Mouse (Mus musculus) Patski (cell line): Measurements from ENCODE around the gene Gm20388. TPM values are rescaled to one million over a fixed set of nuclear protein-coding genes. Genes with fewer than 3 reads are reported as not detected.

ENCODE experiments used
- ATAC-seq: fragments of 100-300 bp; one replicate; pipeline ENCODE4 v1.8.0; 2021
- CTCF ChIA-PET: fragments of 350-600 bp; sonication (Branson Sonifier 250); formaldehyde crosslinking; loops from one replicate; lab custom pipeline; 2022; ENCODE audit warnings: inconsistent platforms; lab: Charles Lee
- POLR2A ChIA-PET: fragments of 350-600 bp; sonication (Branson Sonifier 250); formaldehyde crosslinking; loops from one replicate; lab custom pipeline; 2022; ENCODE audit warnings: antibody characterized with exemption, inconsistent platforms; lab: Charles Lee
- DNase-seq: peaks from one replicate; pipeline ENCODE4 v3.0.0-alpha.2; 2011; ENCODE audit warnings: low read depth, low spot score
- H3K27me3 ChIP-seq: fragments of 371-371 bp; one replicate; pipeline ENCODE4 v1.5.1; 2021
- CTCF ChIP-seq: fragments of 100-300 bp; IDR thresholded peaks from one replicate; pipeline ENCODE4 v1.5.1; 2021
- in situ Hi-C: fragments of 300-500 bp; cut with MboI; formaldehyde crosslinking; loops from 3 replicates; pipeline ENCODE4 v1.11.1; 2018; ENCODE audit warnings: low pct_unique_long_range_greater_than_20kb, mixed read lengths
- polyA plus RNA-seq: library from polyadenylated mRNA; unstranded; gene quantifications from one replicate; pipeline ENCODE4 v1.2.3, GENCODE M21; 2021

Gene Gm20388
- polyA plus RNA-seq, 1 experiment from 2014 or later = 86.7 TPM

DNA sequence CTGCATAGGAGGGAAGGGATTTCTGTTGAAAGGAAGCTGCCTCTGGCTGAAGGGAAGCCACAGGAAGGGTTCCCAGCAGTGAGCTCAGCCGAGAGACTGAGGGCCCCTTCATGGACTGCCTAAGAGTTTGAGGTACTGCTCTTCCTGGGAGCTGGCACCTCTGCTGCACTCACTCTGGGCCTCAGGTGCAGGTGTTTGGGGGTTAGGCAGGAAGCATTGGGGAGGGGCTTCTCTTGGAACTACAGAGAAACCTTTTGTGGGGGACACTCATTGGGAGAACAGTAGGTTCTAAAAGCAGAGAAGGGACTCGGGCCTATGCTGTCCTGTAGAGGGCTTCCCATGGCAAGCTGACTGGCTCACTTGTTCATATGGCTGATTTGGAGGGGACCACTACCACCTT is 4323.9 kb downstream of the Gm20388 start:
- ChIA-PET POLR2A (no interaction called here), CTCF (no interaction called here)
- DNase-seq (no peak), ATAC-seq (no peak)
- no peaks in the 10 kb centered on the region for H3K27me3 ChIP-seq
- in situ Hi-C loops = loop anchor here (5.0 kb wide), 1 partner anchor 182 kb away; no protein-coding TSS in a partner anchor
- TF ChIP-seq CTCF = no peak

DNA sequence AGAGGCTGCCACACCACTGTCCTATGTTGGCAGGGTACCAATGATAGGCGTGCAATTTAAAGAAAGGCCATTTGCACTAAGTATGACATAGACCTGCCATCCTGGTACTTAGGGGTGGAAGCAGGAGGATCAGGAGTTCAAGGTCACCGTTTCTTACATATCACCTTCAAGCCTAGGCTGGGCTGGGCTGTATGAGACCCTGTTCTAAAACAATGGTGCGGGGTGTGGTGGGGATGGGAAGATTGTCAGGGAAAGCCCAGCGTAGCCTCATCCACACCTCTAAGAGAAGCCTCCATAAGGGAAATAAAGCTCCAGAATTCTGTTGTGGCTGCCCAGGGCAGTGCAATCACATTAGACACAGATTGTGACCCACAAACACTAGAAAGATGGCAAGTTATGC is 4324.9 kb downstream of the Gm20388 start:
- CTCF ChIA-PET = no interaction called here
- no peak for DNase-seq
- in situ Hi-C loops = no loop called here
- ATAC-seq = no peak
- H3K27me3 ChIP-seq = no peaks in the 10 kb centered on the region
- POLR2A ChIA-PET = no interaction called here
- TF ChIP-seq CTCF = no peak

DNA sequence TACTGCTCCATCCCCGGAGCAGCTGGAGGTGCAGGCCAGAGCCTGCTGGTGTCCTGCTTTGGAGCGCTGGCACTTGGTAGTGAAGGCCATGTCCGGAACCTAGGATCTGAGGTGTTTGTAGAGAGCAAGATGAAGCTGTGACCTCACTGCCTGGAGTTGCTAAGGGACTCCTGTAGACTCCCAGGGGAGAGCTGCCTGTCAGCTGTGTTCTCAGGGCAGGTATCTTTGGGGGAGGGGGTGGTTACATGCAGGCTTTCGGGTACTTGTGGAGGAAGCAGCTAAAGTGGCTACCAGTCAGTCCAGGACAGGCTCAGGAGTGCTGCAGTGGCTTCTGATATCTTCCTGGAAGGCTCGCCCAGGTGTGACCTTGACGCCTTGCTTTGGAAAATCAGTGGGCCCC is 4328.7 kb downstream of the Gm20388 start:
- no peaks in the 10 kb centered on the region for H3K27me3 ChIP-seq
- ATAC-seq (no peak), DNase-seq (no peak)
- in situ Hi-C loops = no loop called here
- CTCF ChIA-PET = interaction anchor here (0.7 to 1.0 kb wide), 2 partner anchors 41 to 111 kb away, joined by 3 read pairs; no protein-coding TSS in a partner anchor
- no peak for TF ChIP-seq CTCF
- POLR2A ChIA-PET = no interaction called here

GRCm38 (mm10) chr8:124240932-124241331 is 4330.3 kb downstream of the Gm20388 start:
- CTCF ChIA-PET = interaction anchor here (0.9 kb wide), 1 partner anchor 80 kb away, joined by 3 read pairs; no protein-coding TSS in a partner anchor
- ATAC-seq = no peak
- no peaks in the 10 kb centered on the region for H3K27me3 ChIP-seq
- DNase-seq = no peak
- TF ChIP-seq CTCF = no peak
- POLR2A ChIA-PET = no interaction called here
- in situ Hi-C loops = no loop called here

GRCm38 (mm10) chr8:124242208-124242607 is 4331.6 kb downstream of the Gm20388 start:
- no peak for TF ChIP-seq CTCF
- no peaks in the 10 kb centered on the region for H3K27me3 ChIP-seq
- in situ Hi-C loops = no loop called here
- no peak for DNase-seq
- POLR2A ChIA-PET = no interaction called here
- CTCF ChIA-PET = no interaction called here
- ATAC-seq = no peak

DNA sequence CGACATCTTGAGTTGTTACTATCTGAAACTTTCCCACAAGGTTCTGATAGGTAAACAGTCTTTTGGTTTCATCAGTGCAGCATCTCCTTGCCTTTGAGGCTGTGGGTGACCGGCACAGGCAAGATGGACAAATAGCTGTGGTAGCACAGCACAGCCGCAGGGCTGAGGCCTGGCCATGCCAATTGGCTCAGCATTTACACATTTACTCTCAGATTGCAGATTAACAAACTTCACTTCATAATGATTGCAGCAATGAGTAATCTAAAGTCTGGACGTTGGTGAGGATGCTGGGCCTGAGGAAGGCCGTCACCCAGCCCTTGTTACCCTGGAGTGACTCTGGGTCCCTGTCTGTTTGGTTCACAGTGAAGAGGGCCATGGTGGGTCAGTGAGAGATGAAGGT is 4332.3 kb downstream of the Gm20388 start:
- CTCF ChIA-PET = no interaction called here
- POLR2A ChIA-PET = no interaction called here
- DNase-seq = no peak
- in situ Hi-C loops = no loop called here
- no peaks in the 10 kb centered on the region for H3K27me3 ChIP-seq
- ATAC-seq = no peak
- no peak for TF ChIP-seq CTCF

DNA sequence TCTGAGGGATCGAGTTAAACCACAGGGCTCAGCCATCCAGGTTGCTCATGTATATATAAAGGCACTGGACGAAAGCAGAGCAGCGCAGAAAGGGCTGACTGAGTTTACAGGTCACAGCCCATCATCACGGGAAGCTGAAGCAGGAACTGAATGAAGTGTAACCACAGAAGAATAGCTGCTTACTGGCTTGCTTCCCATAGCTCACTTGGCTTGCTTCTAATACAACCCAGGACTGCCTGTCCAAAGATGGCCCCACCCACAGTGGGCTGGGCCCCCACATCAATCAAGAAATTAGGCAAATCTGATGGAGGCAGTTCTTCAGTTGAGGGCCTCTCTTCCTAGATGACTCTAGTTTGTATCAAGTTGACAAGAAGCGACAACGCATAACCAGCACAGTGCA is 4336.9 kb downstream of the Gm20388 start:
- in situ Hi-C loops = no loop called here
- no peaks in the 10 kb centered on the region for H3K27me3 ChIP-seq
- ChIA-PET CTCF (no interaction called here), POLR2A (interaction anchor here (0.6 kb wide), 1 partner anchor 138 kb away, joined by 4 read pairs; no protein-coding TSS in a partner anchor)
- ATAC-seq = no peak
- DNase-seq = no peak
- TF ChIP-seq CTCF = no peak

DNA sequence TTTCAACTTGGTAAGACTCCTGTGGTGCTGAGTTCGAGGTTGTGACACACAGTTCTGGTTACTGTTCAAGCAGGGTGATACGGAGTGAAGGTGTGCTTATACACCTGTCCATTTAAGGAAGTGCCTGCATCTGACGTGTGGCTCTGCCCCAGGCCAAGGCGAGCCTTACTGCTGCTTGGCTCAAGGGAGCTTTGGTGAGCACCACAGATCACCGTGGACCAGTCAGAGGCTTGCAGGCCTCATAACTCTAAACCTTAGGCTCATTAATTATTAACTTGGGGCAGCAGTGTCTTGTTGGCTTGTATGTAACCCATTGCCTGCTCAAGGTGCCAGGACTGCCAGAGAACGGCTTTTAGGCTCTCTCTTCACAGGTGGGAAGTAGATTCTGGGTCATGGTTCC is 4338.0 kb downstream of the Gm20388 start:
- TF ChIP-seq CTCF = no peak
- CTCF ChIA-PET = no interaction called here
- no peaks in the 10 kb centered on the region for H3K27me3 ChIP-seq
- DNase-seq = no peak
- in situ Hi-C loops = no loop called here
- POLR2A ChIA-PET = no interaction called here
- ATAC-seq = peak; percentile 52

- DNase-seq = no peak
- in situ Hi-C loops = no loop called here
- H3K27me3 ChIP-seq = no peaks in the 10 kb centered on the region
- ChIA-PET POLR2A (no interaction called here), CTCF (interaction anchor here (1.8 kb wide), 1 partner anchor 36 kb away, joined by 5 read pairs; no protein-coding TSS in a partner anchor)
- TF ChIP-seq CTCF = no peak
- no peak for ATAC-seq
These were observed 4339.6 kb downstream of the Gm20388 start for GRCm38 (mm10) chr8:124250255-124250654.

DNA sequence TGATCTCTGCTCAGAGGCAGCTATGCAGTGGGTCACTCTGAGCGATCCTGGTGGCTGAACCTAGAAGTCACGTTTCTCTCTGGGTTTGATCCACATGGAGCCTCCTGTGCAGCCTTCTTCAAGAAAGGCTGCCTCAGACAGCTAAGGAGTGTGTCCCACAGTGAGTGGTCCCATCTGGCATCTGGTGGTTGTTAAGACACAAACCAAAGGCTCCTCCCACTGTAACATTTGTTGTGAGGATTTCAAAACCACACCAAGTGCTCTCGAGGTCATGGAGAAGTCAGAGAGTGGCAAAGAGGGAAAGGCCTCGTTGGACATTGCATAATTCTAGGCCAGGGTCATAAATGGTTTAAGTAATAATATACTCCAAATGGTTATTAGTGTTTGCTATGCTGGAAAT is 4340.1 kb downstream of the Gm20388 start:
- DNase-seq = no peak
- no peak for ATAC-seq

DNA sequence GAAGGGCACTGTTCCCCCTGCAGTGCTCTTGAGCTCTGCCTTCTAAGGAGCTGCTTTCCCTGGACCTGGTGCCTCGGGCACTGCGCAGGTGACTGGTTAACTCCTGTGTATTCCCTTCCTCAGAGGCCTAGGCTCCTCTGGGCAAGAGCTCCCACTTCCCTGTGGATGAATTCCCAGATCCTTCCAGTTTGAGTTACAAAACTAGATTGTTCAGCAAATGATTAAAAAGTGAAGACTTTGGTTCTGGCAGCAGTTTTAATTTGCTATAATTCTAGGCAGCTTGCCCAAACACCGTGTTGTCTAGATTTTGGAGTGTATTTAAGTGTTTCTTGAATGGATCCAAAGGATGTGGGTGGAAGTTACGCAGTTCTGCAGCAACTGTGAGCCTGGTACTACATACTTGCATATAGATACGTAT is 4341.9 kb downstream of the Gm20388 start:
- in situ Hi-C loops = no loop called here
- no peak for ATAC-seq
- POLR2A ChIA-PET = no interaction called here
- H3K27me3 ChIP-seq = no peaks in the 10 kb centered on the region
- no peak for TF ChIP-seq CTCF
- CTCF ChIA-PET = no interaction called here
- no peak for DNase-seq

More for the DNA sequence above, 4340.1 kb downstream of the Gm20388 start:
- no peak for TF ChIP-seq CTCF
- in situ Hi-C loops = no loop called here
- ChIA-PET CTCF (interaction anchor here (1.8 kb wide), 1 partner anchor 35 kb away, joined by 5 read pairs; no protein-coding TSS in a partner anchor), POLR2A (no interaction called here)
- no peaks in the 10 kb centered on the region for H3K27me3 ChIP-seq

- ChIA-PET CTCF (no interaction called here), POLR2A (no interaction called here)
- TF ChIP-seq CTCF = no peak
- DNase-seq (no peak), ATAC-seq (no peak)
- in situ Hi-C loops = no loop called here
- no peaks in the 10 kb centered on the region for H3K27me3 ChIP-seq
These were observed 4343.3 kb downstream of the Gm20388 start for GRCm38 (mm10) chr8:124253939-124254338.
